Mouse (Mus musculus): ENCODE results near the gene Ccdc85c.

DNA sequence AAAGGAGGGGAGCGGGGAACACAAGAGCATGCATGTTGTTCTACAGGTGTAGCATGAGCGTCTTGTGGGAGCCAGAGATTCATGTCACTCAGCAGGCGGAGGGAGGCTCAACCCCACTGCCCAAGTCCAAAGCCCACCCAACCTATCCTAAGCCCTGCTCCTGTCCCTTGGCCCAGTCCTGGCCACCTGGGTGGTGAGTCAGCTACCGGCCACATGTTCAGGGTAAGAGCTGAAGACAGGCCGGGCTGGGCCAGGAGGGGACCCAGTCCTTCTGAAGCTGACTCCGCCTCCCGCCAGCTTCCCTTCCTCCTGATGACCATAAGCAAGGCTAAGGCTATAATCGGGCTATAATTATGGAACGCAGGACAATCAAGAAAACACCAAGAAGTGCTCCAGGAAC, 67.0 kb downstream of the Ccdc85c start:
- TF ChIP-seq CTCF (IDR thresholded peaks at IDR 0.05; ENCODE audit: extremely low read depth, insufficient read length, insufficient replicate concordance, low read depth, low read length) = no peak
- TF ChIP-seq POLR2A (IDR thresholded peaks at IDR 0.05; ENCODE audit: low read depth, low read length) = no peak
